Mouse (Mus musculus): ENCODE data around the gene Armc7. TPM values are rescaled to one million over a fixed set of nuclear protein-coding genes. Genes with fewer than 3 reads are reported as not detected.

Armc7 gene
- polyA plus RNA-seq, 1 experiment from 2014 or later = 8.7 TPM

GRCm38 (mm10) chr11:115512407-115513183 is 37.1 kb downstream of the Armc7 start:
- 35% methylated on average over 8 of the region's 8 CpGs for WGBS
- DNase-seq (ENCODE audit: low spot score) = no peak
- peaks cover 10% of the 10 kb centered on the region; the same call in 1 of the 2 replicates for H3K4me1 ChIP-seq (ENCODE audit: control insufficient read depth, insufficient read depth, low read length)
- peak overlapping the region; percentile 98 for H3K9ac ChIP-seq (replicated peaks; ENCODE audit: low read length)
- H3K27ac ChIP-seq (replicated peaks; ENCODE audit: low read depth, low read length) = no peak overlapping the region; the same call in 1 of the 2 replicates
- no peak for ATAC-seq (replicated peaks; ENCODE audit: insufficient number of reproducible peaks, low FRiP score, low TSS enrichment, low read depth)
- H3K36me3 ChIP-seq (replicated peaks; ENCODE audit: control insufficient read depth, insufficient read depth, low read depth, low read length) = no peaks in the 10 kb centered on the region
- no peaks in the 10 kb centered on the region for H3K9me3 ChIP-seq (replicated peaks; ENCODE audit: control insufficient read depth, low read length)
- no peaks in the 10 kb centered on the region for H3K27me3 ChIP-seq (ENCODE audit: control insufficient read depth, insufficient read depth, low read length)
- peak overlapping the region; percentile 100 for H3K4me3 ChIP-seq (ENCODE audit: low read depth, low read length)
- peak overlapping the region; percentile 92 for H3K4me2 ChIP-seq (ENCODE audit: low read depth, low read length)

- DNase-seq (ENCODE audit: low spot score) (peak; percentile 67), ATAC-seq (replicated peaks; ENCODE audit: insufficient number of reproducible peaks, low FRiP score, low TSS enrichment, low read depth) (peak; percentile 36)
- Histone ChIP-seq H3K36me3 (replicated peaks; ENCODE audit: control insufficient read depth, insufficient read depth, low read depth, low read length) (no peaks in the 10 kb centered on the region), H3K4me3 (ENCODE audit: low read depth, low read length) (peak overlapping the region; percentile 100), H3K27ac (replicated peaks; ENCODE audit: low read depth, low read length) (peak overlapping the region; percentile 80), H3K4me2 (ENCODE audit: low read depth, low read length) (peak overlapping the region; percentile 92), H3K4me1 (ENCODE audit: control insufficient read depth, insufficient read depth, low read length) (peaks cover 10% of the 10 kb centered on the region; the same call in 1 of the 2 replicates), H3K27me3 (ENCODE audit: control insufficient read depth, insufficient read depth, low read length) (no peaks in the 10 kb centered on the region), H3K9ac (replicated peaks; ENCODE audit: low read length) (peak overlapping the region; percentile 98), H3K9me3 (replicated peaks; ENCODE audit: control insufficient read depth, low read length) (no peaks in the 10 kb centered on the region)
- WGBS = under 1% methylated on average over 55 of the region's 57 CpGs
Measured at GRCm38 (mm10) chr11:115513271-115514237, 38.1 kb downstream of the Armc7 start.

GRCm38 (mm10) chr11:115514238-115514663 is 38.8 kb downstream of the Armc7 start, which contains the start of gene Jpt1:
TSS of gene Jpt1 (minus strand) at chr11:115514387.
- Histone ChIP-seq H3K36me3 (replicated peaks; ENCODE audit: control insufficient read depth, insufficient read depth, low read depth, low read length) (no peaks in the 10 kb centered on the region), H3K9ac (replicated peaks; ENCODE audit: low read length) (peak within 1 kb of the TSS; percentile 98), H3K4me3 (ENCODE audit: low read depth, low read length) (peak within 1 kb of the TSS; percentile 100), H3K27ac (replicated peaks; ENCODE audit: low read depth, low read length) (peak within 1 kb of the TSS; percentile 80), H3K4me1 (ENCODE audit: control insufficient read depth, insufficient read depth, low read length) (peaks cover 10% of the 10 kb centered on the region; the same call in 1 of the 2 replicates), H3K9me3 (replicated peaks; ENCODE audit: control insufficient read depth, low read length) (no peaks in the 10 kb centered on the region), H3K4me2 (ENCODE audit: low read depth, low read length) (peak within 1 kb of the TSS; percentile 92), H3K27me3 (ENCODE audit: control insufficient read depth, insufficient read depth, low read length) (no peaks in the 10 kb centered on the region)
- WGBS = under 1% methylated on average over 24 of the region's 24 CpGs
- ATAC-seq (replicated peaks; ENCODE audit: insufficient number of reproducible peaks, low FRiP score, low TSS enrichment, low read depth) = peak; percentile 92
- DNase-seq (ENCODE audit: low spot score) = peak; percentile 98

- Histone ChIP-seq H3K36me3 (replicated peaks; ENCODE audit: control insufficient read depth, insufficient read depth, low read depth, low read length) (no peaks in the 10 kb centered on the region), H3K4me2 (ENCODE audit: low read depth, low read length) (no peak overlapping the region), H3K27me3 (ENCODE audit: control insufficient read depth, insufficient read depth, low read length) (no peaks in the 10 kb centered on the region), H3K9me3 (replicated peaks; ENCODE audit: control insufficient read depth, low read length) (no peaks in the 10 kb centered on the region), H3K4me3 (ENCODE audit: low read depth, low read length) (no peak overlapping the region), H3K27ac (replicated peaks; ENCODE audit: low read depth, low read length) (no peak overlapping the region), H3K9ac (replicated peaks; ENCODE audit: low read length) (peak overlapping the region; percentile 28; the same call in 1 of the 2 replicates), H3K4me1 (ENCODE audit: control insufficient read depth, insufficient read depth, low read length) (peaks cover 10% of the 10 kb centered on the region; the same call in 1 of the 2 replicates)
- 72% methylated on average over 6 of the region's 6 CpGs for WGBS
- DNase-seq (ENCODE audit: low spot score) = no peak
- no peak for ATAC-seq (replicated peaks; ENCODE audit: insufficient number of reproducible peaks, low FRiP score, low TSS enrichment, low read depth)
Measured at GRCm38 (mm10) chr11:115515021-115515420, 39.6 kb downstream of the Armc7 start.

GRCm38 (mm10) chr11:115516942-115517341 is 41.5 kb downstream of the Armc7 start:
- H3K27me3 ChIP-seq (ENCODE audit: control insufficient read depth, insufficient read depth, low read length) = no peaks in the 10 kb centered on the region
- H3K4me3 ChIP-seq (ENCODE audit: low read depth, low read length) = no peak overlapping the region
- 84% methylated on average over 5 of the region's 5 CpGs for WGBS
- no peak overlapping the region for H3K27ac ChIP-seq (replicated peaks; ENCODE audit: low read depth, low read length)
- DNase-seq (ENCODE audit: low spot score) (no peak), ATAC-seq (replicated peaks; ENCODE audit: insufficient number of reproducible peaks, low FRiP score, low TSS enrichment, low read depth) (no peak)
- H3K9me3 ChIP-seq (replicated peaks; ENCODE audit: control insufficient read depth, low read length) = no peaks in the 10 kb centered on the region
- no peak overlapping the region for H3K4me2 ChIP-seq (ENCODE audit: low read depth, low read length)
- no peaks in the 10 kb centered on the region for H3K36me3 ChIP-seq (replicated peaks; ENCODE audit: control insufficient read depth, insufficient read depth, low read depth, low read length)
- H3K9ac ChIP-seq (replicated peaks; ENCODE audit: low read length) = no peak overlapping the region
- H3K4me1 ChIP-seq (ENCODE audit: control insufficient read depth, insufficient read depth, low read length) = peaks cover 2% of the 10 kb centered on the region; the same call in 1 of the 2 replicates

GRCm38 (mm10) chr11:115518693-115519092 is 43.2 kb downstream of the Armc7 start:
- no peak overlapping the region for H3K4me2 ChIP-seq (ENCODE audit: low read depth, low read length)
- H3K9me3 ChIP-seq (replicated peaks; ENCODE audit: control insufficient read depth, low read length) = no peaks in the 10 kb centered on the region
- no peak overlapping the region for H3K27ac ChIP-seq (replicated peaks; ENCODE audit: low read depth, low read length)
- ATAC-seq (replicated peaks; ENCODE audit: insufficient number of reproducible peaks, low FRiP score, low TSS enrichment, low read depth) (no peak), DNase-seq (ENCODE audit: low spot score) (no peak)
- no peaks in the 10 kb centered on the region for H3K4me1 ChIP-seq (ENCODE audit: control insufficient read depth, insufficient read depth, low read length)
- no peak overlapping the region for H3K4me3 ChIP-seq (ENCODE audit: low read depth, low read length)
- whole genome bisulfite sequencing = 70% methylated on average over 9 of the region's 9 CpGs
- no peaks in the 10 kb centered on the region for H3K27me3 ChIP-seq (ENCODE audit: control insufficient read depth, insufficient read depth, low read length)
- no peak overlapping the region for H3K9ac ChIP-seq (replicated peaks; ENCODE audit: low read length)
- no peaks in the 10 kb centered on the region for H3K36me3 ChIP-seq (replicated peaks; ENCODE audit: control insufficient read depth, insufficient read depth, low read depth, low read length)

- ATAC-seq (replicated peaks; ENCODE audit: insufficient number of reproducible peaks, low FRiP score, low TSS enrichment, low read depth) (no peak), DNase-seq (ENCODE audit: low spot score) (no peak)
- WGBS = 87% methylated on average over 3 of the region's 3 CpGs
Measured at GRCm38 (mm10) chr11:115519581-115519980, 44.1 kb downstream of the Armc7 start.

More at GRCm38 (mm10) chr11:115519581-115519980, 44.1 kb downstream of the Armc7 start:
- H3K4me2 ChIP-seq (ENCODE audit: low read depth, low read length) = no peak overlapping the region
- no peaks in the 10 kb centered on the region for H3K4me1 ChIP-seq (ENCODE audit: control insufficient read depth, insufficient read depth, low read length)
- no peak overlapping the region for H3K27ac ChIP-seq (replicated peaks; ENCODE audit: low read depth, low read length)
- no peaks in the 10 kb centered on the region for H3K36me3 ChIP-seq (replicated peaks; ENCODE audit: control insufficient read depth, insufficient read depth, low read depth, low read length)
- H3K9ac ChIP-seq (replicated peaks; ENCODE audit: low read length) = no peak overlapping the region
- H3K9me3 ChIP-seq (replicated peaks; ENCODE audit: control insufficient read depth, low read length) = no peaks in the 10 kb centered on the region
- no peak overlapping the region for H3K4me3 ChIP-seq (ENCODE audit: low read depth, low read length)
- H3K27me3 ChIP-seq (ENCODE audit: control insufficient read depth, insufficient read depth, low read length) = no peaks in the 10 kb centered on the region

Measured in embryonic facial prominence, embryonic 11.5 days (tissue).